Mouse (Mus musculus): ENCODE results near the gene Polr2i.

DNA sequence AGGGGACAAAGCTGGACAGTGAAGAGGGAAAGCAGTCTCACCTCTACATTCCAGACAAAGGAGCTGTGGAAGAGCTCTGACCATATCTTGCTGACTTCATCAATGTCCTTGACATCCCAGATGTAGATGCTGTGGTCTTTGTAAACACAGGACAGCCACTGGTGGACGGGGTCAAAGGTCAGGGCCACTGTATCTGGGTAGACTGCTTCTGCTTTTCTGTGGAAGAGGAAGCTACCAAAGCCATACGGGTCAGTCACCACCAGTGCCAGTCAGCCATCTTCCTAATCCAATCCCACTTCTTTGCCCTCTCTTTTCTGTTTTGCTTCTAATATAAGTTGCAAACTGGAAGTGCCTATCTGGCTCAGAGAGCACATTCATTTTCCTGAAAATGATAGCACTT lies 33.3 kb downstream of the Polr2i start:
- no peak for TF ChIP-seq POLR2A (IDR thresholded peaks at IDR 0.05; ENCODE audit: low read depth, low read length)
- no peak for TF ChIP-seq CTCF (conservative IDR thresholded peaks at IDR 0.05; ENCODE audit: insufficient read depth, insufficient read length, low read depth, low read length)
